Mouse (Mus musculus) lung, postnatal 0 days (tissue): ENCODE results near the gene Ptgir.

Experiments
- CTCF ChIP-seq: IDR thresholded peaks from 2 replicates; pipeline ENCODE4 v1.5.1; 2016; ENCODE audit warnings: antibody characterized with exemption, mild to moderate bottlenecking
- EP300 ChIP-seq: IDR thresholded peaks from 2 replicates; pipeline ENCODE4 v1.6.1; 2016; ENCODE audit warnings: antibody characterized with exemption, mild to moderate bottlenecking, control low read depth

GRCm38 (mm10) chr7:16869497-16869896 lies 36.8 kb upstream of the Ptgir start:
- TF ChIP-seq CTCF (no peak), EP300 (no peak)
